Mouse (Mus musculus): Measurements from ENCODE around the gene Frmd4a.

The Frmd4a gene

DNA sequence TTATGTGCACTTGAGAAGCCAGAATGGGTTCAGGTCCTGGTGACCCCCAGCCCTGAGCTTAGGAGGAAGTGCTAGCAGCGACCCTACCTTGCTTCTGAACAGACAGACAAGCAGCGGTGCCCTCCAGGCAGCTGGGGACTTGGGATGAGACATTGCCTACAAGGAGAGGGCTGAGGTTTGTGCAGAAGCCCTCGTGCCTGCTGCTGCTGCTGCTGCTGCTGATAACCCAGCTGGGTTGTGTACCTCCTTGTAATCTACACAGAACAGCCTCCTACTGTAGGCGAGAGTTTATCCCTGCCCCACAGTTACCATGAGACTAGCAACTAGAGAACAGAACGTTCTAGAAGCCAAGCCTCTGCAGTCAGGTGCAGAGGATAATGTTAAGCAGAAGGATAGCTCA, 543.7 kb downstream of the Frmd4a start:
- DNase-seq: no peak

DNA sequence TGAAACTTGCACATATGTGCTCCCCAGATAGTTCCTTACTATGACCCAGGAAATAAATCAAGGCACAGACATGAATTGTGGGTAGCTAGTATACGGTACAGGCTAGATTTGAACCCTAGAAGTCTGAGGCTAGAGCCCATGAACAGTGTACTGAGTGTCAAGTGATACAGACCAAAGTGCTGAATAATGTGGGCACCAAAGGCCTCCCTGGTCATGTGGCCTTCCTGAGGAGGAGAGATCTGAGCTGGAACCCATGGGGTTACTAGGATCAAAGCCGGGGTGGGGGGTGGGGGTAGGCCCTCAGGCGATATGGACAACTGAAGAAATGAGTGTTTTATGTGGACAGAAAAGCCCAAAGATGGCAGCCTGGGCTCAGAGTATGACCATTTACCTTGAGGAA, 544.9 kb downstream of the Frmd4a start:
- DNase-seq: no peak

DNA sequence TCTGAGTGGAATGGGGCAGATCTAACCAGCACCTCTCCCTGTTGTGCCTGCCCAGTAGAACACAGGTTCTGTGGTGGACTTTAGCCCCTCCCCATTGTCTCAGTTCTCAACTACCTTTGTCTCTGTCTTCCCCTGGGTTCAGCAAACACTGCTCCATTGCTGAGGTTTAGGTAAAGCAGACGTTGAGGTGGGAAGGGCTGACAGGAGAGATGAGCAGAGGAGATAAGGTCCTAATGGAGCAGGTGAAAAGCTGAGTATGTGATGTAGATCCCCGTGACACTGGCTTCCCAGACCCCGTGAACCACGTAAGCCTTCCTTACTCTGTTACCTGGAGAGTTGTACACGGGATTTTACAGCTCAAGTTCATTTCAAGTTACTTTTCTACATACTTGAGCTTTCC, 545.3 kb downstream of the Frmd4a start:
- DNase-seq: no peak

DNA sequence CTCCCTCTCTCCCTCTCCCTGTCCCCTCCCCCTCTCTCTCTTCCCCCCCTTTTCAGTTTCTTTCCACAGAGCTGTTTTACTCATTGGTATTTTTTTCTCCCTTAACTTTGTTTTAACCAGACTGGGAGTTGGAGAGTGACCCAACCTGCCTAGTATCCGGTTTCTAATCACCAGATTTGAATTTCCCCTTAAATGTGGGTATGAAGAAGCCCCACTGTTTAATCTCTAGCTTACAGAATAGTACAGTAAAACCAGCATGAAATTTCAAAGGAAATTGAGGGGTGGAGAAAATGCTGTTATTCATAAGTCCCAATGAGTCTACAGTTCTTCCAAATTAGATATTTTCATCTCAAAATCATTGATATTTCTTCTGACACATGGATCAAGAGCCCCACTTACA, 545.8 kb downstream of the Frmd4a start:
- no peak for DNase-seq

DNA sequence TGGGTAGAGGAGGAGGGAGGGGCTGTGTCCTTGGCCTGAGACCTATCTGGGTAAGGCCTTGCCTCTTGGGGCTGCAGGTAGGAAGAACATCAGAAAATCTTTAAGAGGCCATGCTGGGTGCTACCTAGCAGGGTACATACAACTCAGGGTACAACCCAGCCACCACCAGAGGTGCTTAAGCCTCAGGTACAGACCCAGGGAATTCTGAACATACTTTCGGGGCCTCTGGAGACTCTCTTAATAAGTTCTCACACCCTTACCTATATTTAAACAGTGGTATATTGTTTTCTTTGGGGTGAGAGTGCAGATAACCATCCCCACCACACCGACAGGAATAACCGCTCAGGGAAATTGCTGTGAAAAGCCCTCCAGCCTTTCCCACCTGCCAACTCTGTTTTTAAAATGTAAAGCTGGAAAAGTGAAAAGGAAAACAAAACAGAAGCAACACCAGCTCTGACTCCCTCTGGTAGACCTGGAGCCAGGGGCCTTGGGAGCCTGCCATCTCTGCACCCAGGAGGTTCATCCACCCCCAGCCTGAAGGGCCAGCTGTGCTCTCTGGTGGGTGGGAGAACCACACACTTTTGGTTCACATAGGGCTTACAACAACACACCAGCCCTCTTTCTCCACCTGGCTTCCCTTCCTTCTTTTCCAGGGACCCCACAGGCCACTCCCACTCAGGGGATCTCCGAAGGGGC, 548.9 kb downstream of the Frmd4a start:
- no peak for DNase-seq

DNA sequence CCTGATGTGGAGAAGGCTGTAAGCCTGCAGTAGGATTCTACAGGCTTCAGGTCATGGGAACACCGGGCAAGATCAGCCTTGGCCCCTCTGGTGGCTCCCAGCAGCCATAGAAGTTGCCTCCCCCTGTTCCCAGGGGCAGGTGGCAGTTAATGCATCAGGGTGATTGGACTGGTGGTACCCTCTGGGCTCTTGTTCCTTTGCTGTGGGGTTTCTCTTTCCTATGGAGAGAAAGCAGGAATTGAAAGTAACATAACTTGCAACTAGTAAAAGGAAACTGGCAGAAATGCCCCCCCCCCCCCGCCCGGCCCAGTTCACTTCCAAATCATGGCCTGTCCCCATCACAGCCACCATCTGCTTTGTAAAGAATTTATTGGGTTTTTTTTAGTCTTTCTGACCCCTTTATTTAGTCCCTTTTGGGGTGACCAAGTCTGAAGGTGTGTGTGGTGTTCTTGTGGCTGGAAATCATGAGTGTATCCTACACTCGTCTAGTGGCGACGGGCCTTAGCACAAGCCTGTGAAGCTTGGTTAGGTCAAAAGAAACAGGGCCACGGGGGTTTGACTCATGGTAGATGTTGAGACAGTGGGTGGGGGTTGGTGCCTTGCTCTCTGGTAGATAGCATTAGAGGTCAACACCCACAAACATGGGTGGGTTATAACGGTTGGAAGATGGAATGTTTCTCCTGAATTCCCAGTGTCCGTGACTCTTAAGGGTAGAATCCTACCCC, 549.6 kb downstream of the Frmd4a start:
- no peak for DNase-seq

DNA sequence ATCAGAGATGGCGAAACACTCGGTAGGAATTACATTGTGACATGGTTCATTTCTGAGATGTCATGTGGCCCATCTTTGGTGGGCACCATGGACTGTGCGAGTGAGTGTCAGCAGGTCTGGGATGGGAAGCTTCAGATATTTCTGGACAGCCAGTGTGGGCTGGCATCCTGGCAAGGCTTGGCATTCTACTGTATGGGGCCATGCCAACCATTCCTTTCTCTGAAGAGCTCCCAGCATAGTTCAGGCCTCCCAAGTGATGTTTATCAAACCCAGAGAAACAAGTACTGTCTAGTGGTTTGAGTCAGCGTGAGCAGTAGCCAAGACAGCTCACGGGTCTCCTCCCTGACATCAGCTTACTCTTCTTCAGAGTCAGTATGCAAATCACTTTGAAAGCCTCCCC, 551.5 kb downstream of the Frmd4a start:
- no peak for DNase-seq

DNA sequence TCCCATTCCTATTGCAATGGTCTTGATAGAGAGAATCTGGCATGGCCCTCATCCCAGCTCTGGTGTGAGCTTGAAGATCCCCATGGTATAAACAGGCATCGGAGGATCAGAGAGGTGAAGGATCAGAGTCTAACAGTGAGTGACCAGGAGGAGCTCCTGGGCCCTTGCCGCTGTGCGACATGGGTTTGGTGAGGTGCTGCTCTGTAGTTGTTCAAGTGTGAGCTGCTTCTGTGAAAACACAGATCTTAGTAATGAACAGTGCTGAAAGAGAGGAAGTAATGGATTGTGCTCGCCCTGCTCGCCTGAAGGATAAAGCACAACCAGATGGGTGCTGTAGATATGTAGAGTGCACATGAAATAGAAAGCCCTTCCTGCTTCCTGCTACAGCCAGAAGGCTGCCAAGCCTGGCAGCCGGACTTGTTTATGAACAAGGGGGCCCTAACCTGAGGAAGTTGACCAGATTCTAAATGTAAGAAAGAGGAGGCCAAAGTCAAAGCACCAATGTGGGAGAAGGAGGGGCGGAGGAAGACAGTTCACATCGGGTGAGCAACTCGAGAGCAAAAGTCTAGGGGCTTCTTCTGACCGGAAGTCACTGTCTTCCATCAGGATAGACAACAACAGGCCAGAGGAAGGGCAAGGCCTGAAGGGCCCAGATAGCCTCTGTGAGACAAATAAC, 552.8 kb downstream of the Frmd4a start:
- peak; percentile 44 to 73 for DNase-seq

DNA sequence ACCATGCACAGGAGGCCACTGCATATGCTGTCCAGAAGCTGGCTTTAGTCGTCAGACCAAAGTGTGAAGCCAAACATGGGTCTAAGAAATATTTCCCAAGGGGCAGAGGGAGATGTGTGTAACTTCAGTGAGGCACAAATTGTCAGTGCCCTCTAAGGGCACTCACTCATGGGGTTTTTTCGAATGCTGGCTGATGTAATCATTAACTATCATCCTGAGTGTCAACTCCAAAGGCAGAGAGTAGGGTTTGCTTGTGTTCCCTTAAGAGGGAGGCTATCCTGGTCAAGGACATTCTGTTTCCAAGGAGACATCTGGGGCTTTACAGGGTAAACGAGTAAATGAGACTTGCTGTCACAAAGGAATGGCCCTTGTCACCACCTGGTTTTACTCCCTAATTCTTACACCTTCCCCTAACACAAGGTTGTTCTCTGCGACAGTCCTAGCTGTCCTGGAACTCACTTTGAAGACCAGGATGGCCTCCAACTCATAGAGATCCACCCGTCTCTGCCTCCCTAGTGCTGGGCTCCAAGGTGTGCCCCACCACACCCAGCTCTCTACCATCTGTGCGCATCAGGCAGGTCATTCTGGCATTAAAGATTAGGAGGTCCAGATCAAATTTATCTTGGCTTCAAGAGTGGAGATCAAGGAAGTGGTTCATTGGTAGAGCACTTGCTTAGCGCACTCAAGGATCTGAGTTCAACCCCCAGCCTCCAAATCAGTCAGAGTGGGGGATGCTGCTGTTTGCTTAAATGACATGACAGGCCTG, 555.2 kb downstream of the Frmd4a start:
- peak; percentile 21 to 58 for DNase-seq

DNA sequence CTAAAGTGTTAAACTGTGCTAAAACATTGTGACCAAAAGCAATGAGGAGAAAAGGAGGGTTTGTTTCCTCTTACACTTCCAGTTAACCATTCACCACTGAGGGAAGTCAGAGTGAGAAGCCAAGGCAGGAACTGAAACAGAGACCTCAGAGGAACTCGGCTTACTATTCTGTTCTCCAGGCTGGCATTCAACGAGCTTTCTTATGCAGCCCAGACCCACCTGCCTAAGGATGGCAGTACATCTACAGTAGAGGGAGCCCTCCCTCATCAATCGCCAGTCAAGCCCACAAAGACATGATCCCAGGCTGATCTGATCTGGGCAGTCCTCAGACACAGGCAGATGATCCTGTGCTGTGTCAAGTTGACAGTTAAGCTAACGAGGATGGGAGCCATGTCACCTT, 555.9 kb downstream of the Frmd4a start:
- no peak for DNase-seq

DNA sequence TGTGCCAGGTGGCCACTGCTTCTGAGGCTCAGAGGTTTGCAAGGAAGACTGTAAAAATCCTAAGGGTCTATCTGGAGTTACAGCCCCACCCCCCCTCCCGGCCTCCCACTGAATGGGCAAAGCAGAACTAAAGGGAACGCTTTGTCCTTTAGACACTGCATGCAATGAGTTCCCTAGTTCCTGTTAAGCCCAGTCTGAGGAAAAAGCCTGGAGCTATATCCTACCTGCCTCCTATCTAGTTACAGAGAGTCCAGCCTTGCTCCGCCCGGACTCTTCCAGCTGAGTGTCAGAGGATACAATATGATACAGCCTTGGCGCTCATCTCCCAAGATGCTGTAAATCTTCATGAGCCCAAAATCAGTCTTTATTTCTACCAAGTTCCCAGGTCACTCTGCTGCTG, 556.7 kb downstream of the Frmd4a start:
- no peak for DNase-seq

DNA sequence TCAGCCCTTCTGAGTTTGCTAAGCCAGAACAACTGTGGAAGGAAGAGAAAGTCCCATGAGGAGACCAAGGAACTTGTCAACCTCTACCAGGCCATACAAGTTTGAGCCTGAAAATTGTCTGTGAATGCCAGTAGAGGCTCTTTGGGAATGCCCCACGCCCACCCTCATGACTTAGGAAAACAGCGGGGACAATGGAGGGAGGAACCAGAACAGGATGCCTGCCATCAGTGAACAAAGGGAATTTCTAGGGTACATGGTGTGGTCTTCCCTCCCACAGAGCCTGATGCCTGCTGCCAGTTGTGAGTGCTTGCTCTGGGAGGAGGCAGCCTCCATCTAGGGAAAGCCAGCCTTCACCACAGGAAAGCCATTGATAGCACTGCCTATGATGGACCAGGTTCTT, 557.6 kb downstream of the Frmd4a start:
- DNase-seq: no peak

DNA sequence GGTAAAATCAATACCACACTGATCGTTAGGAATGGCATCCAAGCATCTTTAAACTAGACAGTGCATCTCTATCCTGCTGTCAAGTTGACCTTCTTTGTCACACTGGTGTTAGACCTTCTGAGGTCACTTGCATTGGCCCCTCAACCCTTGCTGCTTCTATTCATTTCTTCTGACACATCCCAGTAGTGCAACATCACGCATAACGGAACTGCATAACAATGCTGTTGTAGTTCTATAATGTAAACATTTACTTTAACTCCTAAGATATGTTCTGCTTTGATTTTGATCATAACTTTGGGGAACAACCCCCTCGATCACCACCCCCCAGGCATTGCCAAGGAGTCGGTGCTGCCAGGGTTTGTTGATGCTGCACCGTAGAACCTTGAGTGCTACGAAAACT, 558.5 kb downstream of the Frmd4a start:
- DNase-seq: no peak

DNA sequence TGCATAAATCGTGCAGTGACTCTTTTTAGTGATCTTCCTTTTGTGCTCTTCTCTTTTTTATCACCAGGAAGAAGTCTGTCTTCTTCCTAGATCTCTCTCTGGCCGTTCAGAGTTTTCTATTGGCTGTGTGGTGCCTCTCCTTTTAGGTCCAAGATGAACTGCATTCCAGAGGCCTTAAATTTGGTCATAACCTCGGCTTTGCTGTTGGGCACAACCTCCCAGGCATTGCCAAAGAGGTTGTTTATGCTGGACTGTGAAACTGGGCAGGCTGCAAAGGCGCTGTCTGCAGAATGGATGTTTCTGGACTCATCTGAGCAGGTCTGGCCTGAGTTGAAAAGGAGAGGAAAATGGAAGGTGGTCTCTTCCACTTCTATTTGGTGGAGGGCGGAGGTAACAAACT, 560.8 kb downstream of the Frmd4a start:
- DNase-seq: no peak

DNA sequence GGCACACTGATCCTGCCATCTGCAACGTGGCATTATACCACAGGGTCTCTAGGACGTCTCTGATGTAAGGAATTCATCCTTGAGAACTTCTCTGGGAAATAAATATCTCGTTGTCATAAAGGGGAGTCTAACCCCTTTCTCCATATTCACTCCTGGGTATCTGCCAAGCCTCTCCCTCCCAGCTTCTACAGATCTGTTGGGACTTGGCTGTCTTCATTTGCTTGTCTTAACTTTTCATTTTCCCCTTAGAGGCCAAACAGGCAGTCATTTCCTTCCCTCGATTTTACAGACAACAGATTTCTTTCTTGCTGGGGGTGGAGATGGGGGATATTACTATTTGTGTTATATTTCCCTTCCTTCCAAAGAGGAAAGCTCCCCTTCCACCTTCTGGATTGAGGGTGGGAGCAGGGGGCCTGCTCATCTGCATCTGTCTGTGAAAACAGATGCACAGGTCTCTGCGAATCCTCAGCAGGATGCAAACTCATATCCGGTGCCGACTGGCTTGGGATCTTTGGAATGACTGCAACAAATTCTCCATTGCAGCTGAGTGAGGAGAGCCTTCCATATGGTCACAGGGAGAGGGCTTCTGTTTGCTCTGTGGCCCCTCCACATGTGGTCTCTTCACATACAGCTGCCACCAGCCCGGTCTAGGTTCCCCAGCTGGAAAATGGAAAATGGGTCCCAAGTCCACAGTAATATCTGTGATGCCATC, 562.0 kb downstream of the Frmd4a start:
- DNase-seq: no peak

DNA sequence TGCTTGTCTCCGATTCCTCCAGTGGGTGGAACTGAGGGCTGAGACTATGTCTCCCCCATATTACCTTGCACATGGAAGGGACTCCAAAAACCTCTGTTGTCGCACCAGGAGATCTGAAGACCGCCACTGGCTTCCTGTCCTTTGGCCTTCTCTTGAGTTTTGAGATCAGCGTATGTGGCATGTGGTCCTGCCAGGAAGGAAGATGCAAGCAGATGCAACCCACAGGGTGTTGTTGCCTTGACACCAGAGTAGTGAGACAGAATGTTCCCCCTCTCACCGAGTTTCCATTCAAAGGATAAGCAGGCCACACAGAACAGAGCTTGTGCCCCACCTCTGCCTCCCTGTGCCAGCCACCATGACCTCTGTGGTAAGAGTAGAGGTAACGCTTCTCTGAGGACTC, 563.1 kb downstream of the Frmd4a start:
- DNase-seq: no peak

DNA sequence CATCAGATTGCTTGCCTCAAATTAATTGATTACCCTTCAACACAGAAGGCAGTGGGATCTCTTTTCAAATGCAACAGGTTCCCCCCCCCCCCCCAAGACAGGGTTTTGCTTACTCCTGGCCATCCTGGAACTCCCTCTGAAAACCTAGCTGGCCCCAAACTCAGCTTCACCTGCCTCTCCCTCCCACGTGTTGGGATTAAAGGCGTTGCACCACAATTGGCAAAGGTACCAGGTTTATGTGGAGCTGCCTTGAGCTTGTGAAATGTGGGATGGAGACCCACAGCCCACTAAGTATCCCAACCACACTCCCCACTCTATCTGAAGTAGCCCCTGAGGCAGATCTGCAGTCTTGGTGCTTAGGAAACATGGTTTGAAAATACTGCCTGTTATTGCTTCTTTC, 565.4 kb downstream of the Frmd4a start:
- no peak for DNase-seq

DNA sequence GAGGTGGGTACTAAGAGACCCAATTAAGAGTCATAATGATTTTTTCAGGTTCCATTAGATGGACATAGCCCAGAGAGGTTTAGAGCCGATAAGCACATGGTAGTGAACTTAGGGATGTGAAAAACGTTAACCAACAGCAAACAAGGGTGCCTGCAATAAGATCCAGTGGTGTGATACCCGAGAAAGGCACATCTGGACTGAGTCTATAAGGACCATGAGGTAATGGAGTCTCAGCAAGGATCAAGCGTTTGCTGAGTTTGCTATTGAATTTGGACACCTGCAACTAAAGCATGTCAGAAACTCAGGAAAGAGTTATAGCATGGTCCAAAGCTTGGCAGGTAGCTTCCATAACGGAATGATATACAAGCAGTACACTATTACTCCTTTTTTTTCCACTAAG, 566.7 kb downstream of the Frmd4a start:
- DNase-seq: no peak

DNA sequence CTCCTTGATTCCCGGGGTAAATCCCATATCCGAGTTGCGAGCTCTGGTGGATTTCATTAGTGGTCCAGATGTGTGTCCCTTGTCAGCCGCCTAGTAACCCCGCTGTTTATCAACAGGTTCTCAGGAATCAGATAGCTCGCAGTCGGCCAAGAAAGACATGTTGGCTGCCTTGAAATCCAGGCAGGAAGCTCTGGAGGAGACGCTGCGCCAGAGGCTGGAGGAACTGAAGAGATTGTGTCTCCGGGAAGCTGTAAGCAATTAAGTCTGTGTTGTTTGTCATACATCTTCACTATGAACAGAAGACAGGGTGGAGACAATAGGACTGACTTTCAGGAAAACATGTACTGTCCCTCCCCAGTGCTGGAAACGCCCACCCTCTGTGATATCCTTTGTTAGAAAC, 568.7 kb downstream of the Frmd4a start:
- DNase-seq: no peak

DNA sequence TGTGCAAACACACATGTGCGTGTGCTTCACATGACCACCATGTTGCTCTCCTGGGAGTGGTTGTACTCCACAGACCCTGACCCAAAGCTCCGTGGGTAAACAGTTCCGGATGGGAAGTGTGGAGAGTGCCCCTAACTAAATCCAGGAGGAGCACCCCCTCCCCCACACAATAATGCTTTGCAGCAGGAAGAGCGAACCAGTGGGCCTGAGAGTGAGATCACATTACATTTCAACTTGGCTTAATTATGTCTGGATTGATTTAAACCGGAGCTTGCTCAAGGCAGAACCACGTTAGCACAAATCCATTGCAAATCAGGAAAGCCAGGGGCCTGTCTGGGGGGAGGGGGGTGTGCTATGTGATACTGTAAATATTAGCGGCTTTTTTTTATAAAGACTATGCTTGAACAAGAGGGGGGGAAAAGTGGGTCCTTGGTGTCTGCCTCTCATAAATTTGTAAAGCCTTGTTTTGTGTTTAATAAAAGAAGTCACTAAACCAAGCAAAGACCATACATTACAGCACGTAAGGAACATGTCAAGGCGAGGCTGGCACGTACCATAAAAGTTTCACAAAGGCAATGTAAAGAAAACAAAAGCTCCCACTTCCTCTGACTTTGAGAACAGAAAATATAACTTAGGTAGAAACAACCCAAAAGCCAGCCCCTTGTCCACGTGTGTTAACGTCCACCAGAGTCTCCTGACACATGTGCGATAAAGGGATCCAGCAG, 570.3 kb downstream of the Frmd4a start:
- no peak for DNase-seq

DNA sequence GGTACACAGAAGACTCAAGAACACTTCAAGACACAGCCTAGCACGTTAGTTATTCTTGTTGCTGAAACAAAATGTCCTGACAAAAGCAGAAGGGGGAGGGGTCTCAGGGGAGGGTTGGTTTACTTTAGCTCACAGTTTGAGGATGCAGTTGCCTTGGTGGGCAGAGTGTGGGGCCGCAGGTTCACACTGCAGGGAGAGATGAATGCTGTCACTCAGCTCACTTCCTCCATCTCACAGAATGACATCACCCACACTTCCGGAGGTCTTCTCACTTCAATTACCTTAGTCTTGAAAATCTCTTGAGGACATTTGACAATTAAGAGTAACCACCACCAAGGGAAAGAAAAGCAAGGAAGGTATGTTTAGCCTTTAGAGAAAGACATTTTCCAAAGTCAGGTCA, 574.1 kb downstream of the Frmd4a start:
- DNase-seq: no peak

DNA sequence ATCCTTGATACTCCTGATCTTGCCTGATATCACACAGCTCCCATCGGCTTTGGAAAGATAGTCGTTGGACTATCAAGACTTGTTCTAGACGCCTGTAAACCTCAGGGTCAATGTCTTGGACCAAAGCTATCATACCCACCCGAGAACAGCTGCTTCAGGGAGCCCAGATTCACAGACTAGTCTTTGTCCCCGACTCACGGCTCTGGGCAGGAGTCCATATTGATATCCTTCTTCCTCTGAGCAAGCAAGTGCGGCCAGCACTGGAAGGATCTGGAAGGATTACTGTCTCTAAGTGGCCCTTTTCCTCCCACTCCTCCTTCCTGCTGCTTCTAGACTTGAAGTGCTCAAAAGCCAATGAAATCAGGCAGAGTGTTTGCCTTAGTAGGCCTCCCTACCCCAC, 575.1 kb downstream of the Frmd4a start:
- no peak for DNase-seq

Measured in kidney, adult 8-10 months (tissue).